Mouse (Mus musculus): Measurements from ENCODE around the gene Pigq.

The Pigq gene

GRCm38 (mm10) chr17:25944366-25945163, at the start of gene Pigq, which contains the start of gene Nhlrc4:
TSS of gene Pigq (minus strand) at chr17:25944936.
TSS of gene Nhlrc4 (minus strand) at chr17:25944961.
- TF ChIP-seq GATA4 (IDR thresholded peaks at IDR 0.05; ENCODE audit: insufficient replicate concordance, low read length): no peak

DNA sequence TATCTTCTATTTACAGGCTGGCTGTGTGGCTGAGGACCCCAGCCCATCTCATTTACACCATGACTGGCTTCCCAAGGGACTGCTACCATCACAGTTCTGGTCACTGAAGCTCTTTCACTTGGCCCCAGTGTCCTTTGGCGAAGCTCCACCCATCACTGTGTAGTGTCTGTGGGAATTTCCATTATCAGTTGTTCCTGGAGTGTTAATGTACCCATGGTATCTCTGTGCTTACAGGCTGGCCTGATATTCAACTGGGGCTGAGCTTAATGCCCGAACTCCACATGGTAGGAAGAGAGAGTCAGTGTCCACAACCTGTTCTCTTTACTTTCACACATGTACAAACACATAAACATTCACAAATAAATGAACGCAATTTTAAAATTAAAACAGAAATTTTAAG, 48.8 kb upstream of the Pigq start:
- no peak for TF ChIP-seq GATA4 (IDR thresholded peaks at IDR 0.05; ENCODE audit: insufficient replicate concordance, low read length)

DNA sequence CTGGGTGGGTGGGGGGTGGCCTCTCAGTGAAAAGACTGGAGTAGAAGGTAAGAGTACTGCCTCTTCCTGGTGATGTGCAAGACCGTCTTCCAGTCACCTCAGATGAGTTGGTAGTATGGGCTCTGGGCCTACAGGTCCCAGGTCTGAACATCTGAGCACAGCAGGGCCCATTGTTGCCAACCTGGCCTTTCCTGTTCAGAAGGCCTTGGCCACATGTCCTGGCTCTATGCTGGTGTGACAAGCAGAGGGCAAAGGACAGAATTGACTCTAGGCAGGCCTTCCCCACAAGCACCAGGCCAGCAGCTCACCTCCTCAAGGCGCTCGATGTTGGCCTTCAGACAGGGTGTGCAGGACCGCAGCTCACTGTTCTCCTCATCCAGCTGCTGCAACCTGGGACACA, 47.5 kb upstream of the Pigq start:
- no peak for TF ChIP-seq GATA4 (IDR thresholded peaks at IDR 0.05; ENCODE audit: insufficient replicate concordance, low read length)

DNA sequence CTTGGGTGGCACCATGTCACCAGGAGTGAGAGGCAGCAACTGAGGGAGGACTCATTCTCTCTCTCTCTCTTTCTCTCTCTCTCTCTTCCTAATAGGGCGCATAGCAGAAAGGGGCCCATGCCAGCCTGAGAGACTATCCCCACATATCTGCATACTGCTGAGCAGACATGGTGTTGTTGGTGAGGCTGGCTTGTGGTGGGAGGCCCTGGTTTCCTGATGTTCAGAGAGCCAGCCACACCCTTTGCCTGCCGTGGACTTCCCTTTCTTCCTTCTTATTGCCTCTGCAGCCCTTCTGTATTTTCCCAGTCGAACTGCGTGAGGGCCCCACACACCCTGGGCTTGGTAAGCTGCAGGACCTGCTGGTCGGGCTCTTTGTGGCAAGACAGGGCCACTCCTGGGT, 45.6 kb upstream of the Pigq start:
- TF ChIP-seq GATA4 (IDR thresholded peaks at IDR 0.05; ENCODE audit: insufficient replicate concordance, low read length): no peak

DNA sequence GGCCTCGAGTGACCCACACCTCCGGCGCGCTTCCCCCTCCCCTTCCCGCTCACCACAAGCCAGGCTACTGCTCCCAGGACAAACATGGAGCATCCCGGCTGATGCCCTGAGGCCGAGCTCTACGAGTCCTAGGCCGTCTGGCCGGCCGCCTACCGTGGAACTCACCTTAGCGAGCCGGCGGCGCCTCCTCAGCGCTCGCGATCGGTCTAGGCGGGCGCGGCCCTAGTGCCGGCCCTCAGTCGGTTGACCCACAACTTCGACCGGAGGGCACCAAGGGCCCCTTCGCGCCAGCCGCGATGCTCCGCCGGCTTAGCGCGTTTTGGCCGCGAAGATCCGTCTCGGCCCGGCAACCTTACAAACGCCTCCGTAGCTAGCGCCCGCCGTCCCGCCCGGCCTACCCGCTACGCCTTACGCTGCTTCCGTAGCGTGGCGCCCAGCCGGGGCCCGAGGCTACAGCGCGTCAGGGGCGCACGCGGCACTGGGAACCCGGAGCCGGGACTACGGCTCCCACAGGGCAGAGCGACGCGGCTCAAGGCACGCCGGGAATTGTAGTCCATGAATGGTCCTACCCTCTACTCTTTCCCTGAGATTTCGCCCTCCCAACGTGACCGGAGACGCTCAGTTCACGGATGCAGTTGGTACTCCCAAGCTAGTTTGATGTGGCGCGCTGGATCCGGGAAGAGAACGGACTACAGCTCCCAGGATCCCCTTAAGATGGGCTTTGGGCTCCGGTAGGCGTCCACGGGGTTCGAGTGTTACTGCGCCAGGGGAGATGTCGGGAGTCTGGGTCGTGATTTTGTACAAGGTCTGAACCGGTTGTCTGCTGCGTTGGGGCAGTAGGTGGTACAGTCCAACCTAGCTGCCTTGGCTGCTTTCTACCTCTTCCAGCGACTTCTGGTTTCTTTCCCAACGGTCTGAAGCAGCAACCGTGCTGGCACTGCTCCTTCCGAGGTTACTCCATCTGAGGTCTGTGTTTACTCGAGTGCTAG, 40.9 kb upstream of the Pigq start, which contains the start of gene Capn15:
Gene Capn15 (minus strand): TSS at position 491 of the 989 bp plus-strand sequence.
- peak; percentile 51; the same call in 1 of the 2 replicates for TF ChIP-seq GATA4 (IDR thresholded peaks at IDR 0.05; ENCODE audit: insufficient replicate concordance, low read length)

- TF ChIP-seq GATA4 (IDR thresholded peaks at IDR 0.05; ENCODE audit: insufficient replicate concordance, low read length): no peak
These were observed 40.0 kb upstream of the Pigq start for GRCm38 (mm10) chr17:25984556-25985305.

- no peak for TF ChIP-seq GATA4 (IDR thresholded peaks at IDR 0.05; ENCODE audit: insufficient replicate concordance, low read length)
These were observed 39.3 kb upstream of the Pigq start for GRCm38 (mm10) chr17:25984066-25984465.

DNA sequence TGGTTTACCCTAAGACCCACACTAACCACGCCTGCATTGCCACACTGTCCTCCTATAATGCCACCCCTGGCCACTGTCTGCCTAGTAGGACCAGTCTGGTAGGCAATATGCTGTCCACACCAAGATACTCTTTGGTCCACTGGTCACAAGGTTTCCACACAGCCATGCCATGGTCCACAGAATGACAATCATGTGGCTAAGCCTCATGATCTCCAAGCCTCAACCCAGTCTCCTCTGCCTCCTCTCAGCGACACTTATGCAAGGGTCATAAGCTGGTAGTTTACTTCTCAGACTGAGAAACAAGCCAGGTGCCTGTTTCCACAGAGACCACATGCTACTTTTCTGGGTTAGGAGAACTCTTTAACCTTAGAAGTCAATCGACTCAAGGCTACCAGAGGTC, 38.2 kb upstream of the Pigq start:
- TF ChIP-seq GATA4 (IDR thresholded peaks at IDR 0.05; ENCODE audit: insufficient replicate concordance, low read length): no peak

- TF ChIP-seq GATA4 (IDR thresholded peaks at IDR 0.05; ENCODE audit: insufficient replicate concordance, low read length): no peak
These were observed 36.1 kb upstream of the Pigq start for GRCm38 (mm10) chr17:25980854-25981253.

GRCm38 (mm10) chr17:25979829-25980738, 35.3 kb upstream of the Pigq start:
- TF ChIP-seq GATA4 (IDR thresholded peaks at IDR 0.05; ENCODE audit: insufficient replicate concordance, low read length): peak; percentile 17; the same call in 1 of the 2 replicates

- TF ChIP-seq GATA4 (IDR thresholded peaks at IDR 0.05; ENCODE audit: insufficient replicate concordance, low read length): no peak
These were observed 26.4 kb upstream of the Pigq start for GRCm38 (mm10) chr17:25970954-25971707.

- no peak for TF ChIP-seq GATA4 (IDR thresholded peaks at IDR 0.05; ENCODE audit: insufficient replicate concordance, low read length)
These were observed 25.7 kb upstream of the Pigq start for GRCm38 (mm10) chr17:25970448-25970847.

GRCm38 (mm10) chr17:25968176-25968575, 23.4 kb upstream of the Pigq start:
- no peak for TF ChIP-seq GATA4 (IDR thresholded peaks at IDR 0.05; ENCODE audit: insufficient replicate concordance, low read length)
